Mouse (Mus musculus): ENCODE measurements at regions not wholly inside any gene's neighbourhood (a gene's known extent, or its start where the extent isn't known, plus 50 kb on each side); places are given as distances from the start of the nearest gene placed in this dataset.

DNA sequence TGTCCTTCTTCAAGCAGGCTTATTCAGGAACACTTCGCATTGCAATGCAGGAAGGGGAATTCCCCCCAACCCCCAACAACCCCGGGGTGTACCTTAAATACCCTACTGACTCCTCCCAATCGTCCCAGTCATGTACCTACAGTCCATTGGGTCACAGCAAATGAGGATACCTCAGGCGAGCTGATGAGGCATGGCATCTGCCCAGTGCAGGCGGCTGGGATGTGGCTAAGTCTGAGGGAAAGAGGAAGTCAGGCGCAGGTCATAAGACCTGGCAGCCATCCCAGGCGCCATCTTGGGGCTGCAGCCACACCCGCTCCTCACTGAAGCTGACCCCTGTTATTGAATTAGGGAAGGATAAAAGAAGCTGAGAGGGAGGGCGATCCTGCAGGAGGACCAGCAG, 368.1 kb downstream of the 1700017N19Rik start:
- TF ChIP-seq POLR2A (IDR thresholded peaks at IDR 0.05; ENCODE audit: control insufficient read depth, extremely low read depth, insufficient read depth, low read length, poor library complexity), result no peak
- TF ChIP-seq CTCF (IDR thresholded peaks at IDR 0.05; ENCODE audit: borderline replicate concordance, control insufficient read depth, extremely low read depth, insufficient read depth, low read length, poor library complexity), result no peak
- DNase-seq, result no peak
- no peaks in the 10 kb centered on the region for H3K27me3 ChIP-seq (ENCODE audit: control insufficient read depth, insufficient read depth, low read length)
- H3K27ac ChIP-seq (ENCODE audit: control insufficient read depth, insufficient read depth, low read length), result no peak overlapping the region
- no peak overlapping the region for H3K4me3 ChIP-seq (ENCODE audit: control insufficient read depth, insufficient read depth, low read length)
- no peaks in the 10 kb centered on the region for H3K4me1 ChIP-seq (replicated peaks; ENCODE audit: control insufficient read depth, insufficient read depth, low read length)
- 90% methylated on average over 9 of the region's 9 CpGs for WGBS
- no peaks in the 10 kb centered on the region for H3K36me3 ChIP-seq (ENCODE audit: control insufficient read depth, insufficient read depth, low read length)

GRCm38 (mm10) chr10:101003469-101003868, 413.2 kb downstream of the 1700017N19Rik start:
- H3K4me1 ChIP-seq (replicated peaks; ENCODE audit: control insufficient read depth, insufficient read depth, low read length), result no peaks in the 10 kb centered on the region
- 88% methylated on average over 2 of the region's 2 CpGs for WGBS
- TF ChIP-seq CTCF (IDR thresholded peaks at IDR 0.05; ENCODE audit: borderline replicate concordance, control insufficient read depth, extremely low read depth, insufficient read depth, low read length, poor library complexity), result no peak
- TF ChIP-seq POLR2A (IDR thresholded peaks at IDR 0.05; ENCODE audit: control insufficient read depth, extremely low read depth, insufficient read depth, low read length, poor library complexity), result no peak
- DNase-seq, result no peak
- H3K4me3 ChIP-seq (ENCODE audit: control insufficient read depth, insufficient read depth, low read length), result no peak overlapping the region
- H3K27ac ChIP-seq (ENCODE audit: control insufficient read depth, insufficient read depth, low read length), result no peak overlapping the region
- no peaks in the 10 kb centered on the region for H3K27me3 ChIP-seq (ENCODE audit: control insufficient read depth, insufficient read depth, low read length)
- no peaks in the 10 kb centered on the region for H3K36me3 ChIP-seq (ENCODE audit: control insufficient read depth, insufficient read depth, low read length)

DNA sequence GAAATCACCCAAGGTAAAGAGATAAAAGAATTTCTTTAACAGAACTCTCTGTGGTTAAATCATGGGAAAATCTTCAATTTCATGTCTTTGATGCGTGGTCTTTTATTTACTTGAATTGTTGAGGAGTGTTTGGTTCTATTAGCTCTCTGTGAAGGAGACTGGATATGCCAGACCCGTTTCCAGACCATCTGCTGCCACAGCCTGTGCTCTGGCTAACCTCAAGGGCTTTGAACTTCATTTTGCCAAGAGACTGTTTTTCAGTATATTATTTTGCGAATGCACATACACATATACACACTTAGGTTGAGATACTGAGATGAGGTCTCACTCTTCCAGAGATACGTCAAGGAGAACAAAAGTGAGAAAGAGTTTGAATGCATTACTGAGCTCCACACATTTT, 414.4 kb downstream of the 1700017N19Rik start:
- WGBS, result 88% methylated on average over 4 of the region's 4 CpGs
- TF ChIP-seq POLR2A (IDR thresholded peaks at IDR 0.05; ENCODE audit: control insufficient read depth, extremely low read depth, insufficient read depth, low read length, poor library complexity), result no peak
- no peak for TF ChIP-seq CTCF (IDR thresholded peaks at IDR 0.05; ENCODE audit: borderline replicate concordance, control insufficient read depth, extremely low read depth, insufficient read depth, low read length, poor library complexity)
- Histone ChIP-seq H3K27ac (ENCODE audit: control insufficient read depth, insufficient read depth, low read length) (no peak overlapping the region), H3K36me3 (ENCODE audit: control insufficient read depth, insufficient read depth, low read length) (no peaks in the 10 kb centered on the region), H3K27me3 (ENCODE audit: control insufficient read depth, insufficient read depth, low read length) (no peaks in the 10 kb centered on the region), H3K4me3 (ENCODE audit: control insufficient read depth, insufficient read depth, low read length) (no peak overlapping the region), H3K4me1 (replicated peaks; ENCODE audit: control insufficient read depth, insufficient read depth, low read length) (no peaks in the 10 kb centered on the region)
- DNase-seq, result no peak

- Histone ChIP-seq H3K4me3 (ENCODE audit: control insufficient read depth, insufficient read depth, low read length) (no peak overlapping the region), H3K4me1 (replicated peaks; ENCODE audit: control insufficient read depth, insufficient read depth, low read length) (no peaks in the 10 kb centered on the region), H3K27ac (ENCODE audit: control insufficient read depth, insufficient read depth, low read length) (no peak overlapping the region), H3K27me3 (ENCODE audit: control insufficient read depth, insufficient read depth, low read length) (no peaks in the 10 kb centered on the region), H3K36me3 (ENCODE audit: control insufficient read depth, insufficient read depth, low read length) (no peaks in the 10 kb centered on the region)
- no peak for DNase-seq
- WGBS, result 87% methylated on average over 1 of the region's 1 CpGs
- TF ChIP-seq CTCF (IDR thresholded peaks at IDR 0.05; ENCODE audit: borderline replicate concordance, control insufficient read depth, extremely low read depth, insufficient read depth, low read length, poor library complexity), result no peak
- no peak for TF ChIP-seq POLR2A (IDR thresholded peaks at IDR 0.05; ENCODE audit: control insufficient read depth, extremely low read depth, insufficient read depth, low read length, poor library complexity)
These were observed 425.1 kb downstream of the 1700017N19Rik start for GRCm38 (mm10) chr10:101015416-101015815.

DNA sequence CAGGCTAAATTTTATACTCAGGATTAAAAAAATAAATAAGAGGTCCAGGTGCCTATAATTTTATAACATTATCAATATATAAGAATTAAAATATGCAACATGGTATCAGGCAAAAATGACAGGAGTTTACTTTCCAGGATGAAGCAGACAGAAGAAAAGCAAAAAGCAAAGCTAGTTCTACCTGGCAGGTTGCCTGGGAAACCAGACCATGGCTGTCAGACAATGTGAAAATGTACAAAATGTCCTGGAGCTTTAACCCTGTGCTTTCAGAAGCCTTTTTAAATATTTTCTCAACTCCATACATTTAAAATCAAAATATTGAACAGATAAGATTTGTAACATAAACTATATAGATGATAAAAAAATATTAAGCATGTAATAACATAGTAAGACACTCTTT, 448.3 kb downstream of the 1700017N19Rik start:
- H3K4me1 ChIP-seq (replicated peaks; ENCODE audit: control insufficient read depth, insufficient read depth, low read length), result no peaks in the 10 kb centered on the region
- H3K27ac ChIP-seq (ENCODE audit: control insufficient read depth, insufficient read depth, low read length), result no peak overlapping the region
- DNase-seq, result no peak
- no peaks in the 10 kb centered on the region for H3K27me3 ChIP-seq (ENCODE audit: control insufficient read depth, insufficient read depth, low read length)
- H3K4me3 ChIP-seq (ENCODE audit: control insufficient read depth, insufficient read depth, low read length), result no peak overlapping the region
- TF ChIP-seq POLR2A (IDR thresholded peaks at IDR 0.05; ENCODE audit: control insufficient read depth, extremely low read depth, insufficient read depth, low read length, poor library complexity) (no peak), CTCF (IDR thresholded peaks at IDR 0.05; ENCODE audit: borderline replicate concordance, control insufficient read depth, extremely low read depth, insufficient read depth, low read length, poor library complexity) (no peak)
- H3K36me3 ChIP-seq (ENCODE audit: control insufficient read depth, insufficient read depth, low read length), result no peaks in the 10 kb centered on the region

DNA sequence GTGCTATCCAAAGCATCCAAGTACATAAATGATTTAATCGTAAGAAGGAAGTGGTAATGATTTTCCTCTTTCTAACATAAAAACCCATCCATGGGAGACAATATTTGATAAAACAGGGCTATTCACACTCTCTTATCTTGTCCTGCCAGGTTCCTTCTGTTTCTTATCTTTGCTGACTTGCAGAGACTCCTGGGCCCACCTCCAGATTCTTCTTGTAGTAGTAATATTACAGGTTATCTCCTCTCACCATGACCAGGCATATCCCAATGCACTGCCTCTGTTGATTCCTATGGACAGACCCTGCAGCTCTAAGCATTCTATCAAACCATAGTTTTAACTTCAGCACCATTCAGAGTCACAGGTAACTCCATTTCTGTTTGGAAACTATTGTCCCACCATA, 448.8 kb downstream of the 1700017N19Rik start:
- TF ChIP-seq CTCF (IDR thresholded peaks at IDR 0.05; ENCODE audit: borderline replicate concordance, control insufficient read depth, extremely low read depth, insufficient read depth, low read length, poor library complexity), result no peak
- TF ChIP-seq POLR2A (IDR thresholded peaks at IDR 0.05; ENCODE audit: control insufficient read depth, extremely low read depth, insufficient read depth, low read length, poor library complexity), result no peak
- Histone ChIP-seq H3K36me3 (ENCODE audit: control insufficient read depth, insufficient read depth, low read length) (no peaks in the 10 kb centered on the region), H3K27ac (ENCODE audit: control insufficient read depth, insufficient read depth, low read length) (no peak overlapping the region), H3K27me3 (ENCODE audit: control insufficient read depth, insufficient read depth, low read length) (no peaks in the 10 kb centered on the region), H3K4me1 (replicated peaks; ENCODE audit: control insufficient read depth, insufficient read depth, low read length) (no peaks in the 10 kb centered on the region), H3K4me3 (ENCODE audit: control insufficient read depth, insufficient read depth, low read length) (no peak overlapping the region)
- DNase-seq, result no peak
- WGBS, result 96% methylated on average over 1 of the region's 1 CpGs
